Mouse (Mus musculus) erythroblast, embryonic 14.5 days (primary cell): ENCODE measurements around the gene Trim29.

Experiments used
- GATA1 ChIP-seq: IDR thresholded peaks from 2 replicates; pipeline ENCODE4 v1.6.1; 2012; ENCODE audit warnings: low read length, inconsistent platforms, mixed read lengths
- TAL1 ChIP-seq: IDR thresholded peaks from 3 replicates; pipeline ENCODE4 v1.6.1; 2012; ENCODE audit warnings: low read length, inconsistent platforms, mixed read lengths

GRCm38 (mm10) chr9:43330426-43330825 is 19.8 kb downstream of the Trim29 start:
- no peak for TF ChIP-seq TAL1
- no peak for TF ChIP-seq GATA1
